ENCODE assay signal across 8 mouse cellular contexts in the genomic region with DNA sequence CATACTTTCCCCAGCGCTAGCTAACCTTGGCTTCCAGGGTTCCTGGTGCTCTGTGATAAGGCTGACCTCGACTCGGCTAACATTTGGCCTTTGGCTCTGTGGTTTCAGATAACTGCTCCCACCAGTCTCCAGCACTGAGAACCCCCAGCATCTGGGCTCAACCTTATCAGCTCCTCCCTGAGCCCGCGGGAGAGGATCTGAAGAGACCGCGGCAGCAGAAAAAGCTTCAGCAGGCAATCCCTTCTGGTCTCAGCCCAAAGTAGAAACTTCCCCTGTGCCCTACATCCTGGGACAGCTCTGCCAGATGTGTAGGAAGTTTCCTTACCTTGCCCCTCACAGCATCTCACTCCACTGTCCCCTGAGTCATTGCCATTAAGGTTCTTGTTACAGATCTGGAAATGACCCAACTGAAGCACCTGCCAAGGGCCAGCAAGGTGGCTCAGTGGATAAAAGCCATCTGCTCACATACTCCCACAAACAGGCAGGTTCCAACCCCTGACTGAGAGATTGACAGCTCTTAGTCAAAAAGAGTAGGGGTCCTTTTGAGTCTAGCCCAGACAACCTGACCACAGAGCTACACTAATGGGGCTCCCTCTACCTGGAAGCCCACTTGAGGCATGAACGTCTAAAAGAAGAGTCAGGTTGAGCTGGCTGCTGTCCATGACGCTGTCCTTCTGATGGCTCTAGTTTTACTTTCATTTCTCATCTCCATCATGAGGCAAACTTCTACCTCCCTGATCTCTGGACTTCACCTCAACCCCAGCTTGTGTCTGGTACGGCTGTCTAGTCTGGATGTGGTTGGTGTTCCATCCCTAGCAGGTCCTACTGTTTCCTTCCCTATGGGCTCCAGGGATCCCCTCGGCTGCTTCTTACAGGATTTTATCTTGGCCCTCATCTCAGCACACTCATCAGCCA. TPM values are rescaled to one million over a fixed set of nuclear protein-coding genes. Genes with fewer than 3 reads are reported as not detected.
DNase-seq lines count a peak whose midpoint lies in the region.

No protein-coding gene starts in this region.

- H3K36me3 ChIP-seq in megakaryocyte, embryonic 14.5 days (replicated peaks; ENCODE audit: low read length): peaks cover 47% of the 10 kb centered on the region

- no peaks in the 10 kb centered on the region for H3K9me3 ChIP-seq in megakaryocyte, embryonic 14.5 days

- peak; percentile 13 for DNase-seq in embryo, embryonic 10.5 days (ENCODE audit: low spot score)
- no peak for DNase-seq in embryo, embryonic 11 days
- peak; percentile 83 for DNase-seq in CD4-positive helper T cell, adult 2 months (ENCODE audit: low read depth, low spot score)
- peak; percentile 75 for DNase-seq in cerebellum, adult 9-11 months
- no peak for DNase-seq in urinary bladder, postnatal 4 days (ENCODE audit: low spot score in 2 of 2)
- DNase-seq in frontal cortex, postnatal 10 days (ENCODE audit: low spot score in 2 of 2): no peak
- DNase-seq in left cerebral cortex, adult 9 months (ENCODE audit: low spot score in 2 of 2): no peak

- H3K27me3 ChIP-seq in megakaryocyte, embryonic 14.5 days (replicated peaks): no peaks in the 10 kb centered on the region

- peak overlapping the region; percentile 91 for H3K4me3 ChIP-seq in megakaryocyte, embryonic 14.5 days (replicated peaks)

- peaks cover 92% of the 10 kb centered on the region for H3K4me1 ChIP-seq in megakaryocyte, embryonic 14.5 days

RNA-seq across cellular contexts. Expression of gene Zc3hav1, which starts 12.4 kb away (rescaled TPM):
- polyA plus RNA-seq in megakaryocyte, embryonic 14.5 days (2012; ENCODE audit: insufficient read depth, low replicate concordance): 3.3 and 6.1 TPM in 2 replicates

RNA-seq across cellular contexts. Expression of gene Ttc26, which starts 39.3 kb away (rescaled TPM):
- polyA plus RNA-seq in megakaryocyte, embryonic 14.5 days (2012; ENCODE audit: insufficient read depth, low replicate concordance): not detected in 2 replicates

RNA-seq across cellular contexts. Expression of gene Zc3hav1l, which starts 42.9 kb away (rescaled TPM):
- 0.56 and 1.5 TPM in 2 replicates for polyA plus RNA-seq in megakaryocyte, embryonic 14.5 days (2012; ENCODE audit: insufficient read depth, low replicate concordance)

Comparison
In these comparisons a context has a peak if more than half of its experiments do, and no peak if none do; other contexts are left out.
1. DNase-seq: peak in embryo, embryonic 10.5 days (single experiment), CD4-positive helper T cell, adult 2 months (single experiment) and cerebellum, adult 9-11 months (single experiment); none in embryo, embryonic 11 days (single experiment), urinary bladder, postnatal 4 days (0 of 2), frontal cortex, postnatal 10 days (0 of 2) and left cerebral cortex, adult 9 months (0 of 2).